In the genomic region with DNA sequence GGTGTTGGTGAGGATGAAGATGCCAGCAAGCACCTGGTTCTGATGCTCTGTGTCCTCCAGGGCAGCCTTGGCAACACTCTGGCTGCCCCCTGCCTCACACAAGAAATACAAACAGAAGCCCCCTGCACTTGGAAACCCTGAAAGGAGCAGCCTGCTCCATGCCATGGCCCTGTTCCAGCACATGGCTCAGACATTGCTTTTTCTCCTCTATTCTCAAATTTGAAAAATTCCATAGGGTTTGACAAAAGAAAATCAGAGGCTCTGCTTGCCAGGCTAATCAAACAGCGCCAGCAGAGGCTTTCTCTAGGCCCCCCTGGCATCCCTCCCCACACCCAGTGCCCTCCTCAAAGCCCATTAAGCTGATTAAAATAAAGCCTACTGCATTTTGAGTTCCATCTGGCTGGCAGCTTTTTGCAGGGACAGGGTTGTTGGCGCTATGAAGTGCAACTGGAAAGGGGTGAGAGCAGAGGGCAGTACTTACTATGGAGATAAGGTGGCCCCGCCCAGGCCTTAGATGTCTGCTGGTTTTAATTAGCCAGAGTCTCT, we compare ENCODE assay signal across 11 mouse cellular contexts.
DNase-seq lines count a peak whose midpoint lies in the region; ATAC-seq and TF ChIP-seq lines count a peak whose summit lies in the region.
"Had no signal": no experiment of that assay in that cellular context is flagged by ENCODE, and none has a peak within 500 bp of the region (broad histone marks: within the 10 kb centered on the region; RNA-seq: fewer than 3 reads in every experiment).

No protein-coding gene starts in this region.

- 63% methylated on average over 3 of the region's 3 CpGs for WGBS in forebrain, embryonic 10.5 days
- 62% methylated on average over 3 of the region's 3 CpGs for WGBS in forebrain, embryonic 11.5 days
- 15% methylated on average over 3 of the region's 3 CpGs for WGBS in heart, embryonic 11.5 days (ENCODE audit: insufficient replicate concordance)
- 33% methylated on average over 3 of the region's 3 CpGs for WGBS in limb, embryonic 14.5 days
- 71% methylated on average over 3 of the region's 3 CpGs for WGBS in intestine, postnatal 0 days

- no peak overlapping the region for H3K9ac ChIP-seq in forebrain, embryonic 11.5 days (ENCODE audit: low read length)
- peak overlapping the region; percentile 28; the same call in 1 of the 2 replicates for H3K9ac ChIP-seq in heart, embryonic 11.5 days (ENCODE audit: low read depth, low read length)
- no peak overlapping the region for H3K9ac ChIP-seq in limb, embryonic 14.5 days (ENCODE audit: low read depth, low read length, severe bottlenecking)
- H3K9ac ChIP-seq in intestine, postnatal 0 days (ENCODE audit: low read depth, low read length) = no peak overlapping the region
- H3K9ac ChIP-seq: liver, embryonic 13.5 days had no signal

- H3K4me3 ChIP-seq in forebrain, embryonic 10.5 days = no peak overlapping the region
- H3K4me3 ChIP-seq in forebrain, embryonic 11.5 days (ENCODE audit: low read depth, low read length) = no peak overlapping the region
- H3K4me3 ChIP-seq in heart, embryonic 11.5 days (ENCODE audit: low read depth, low read length) = no peak overlapping the region
- H3K4me3 ChIP-seq in limb, embryonic 14.5 days (replicated peaks; ENCODE audit: low read length) = no peak overlapping the region
- H3K4me3 ChIP-seq in intestine, postnatal 0 days (ENCODE audit: low read depth, low read length) = no peak overlapping the region
- H3K4me3 ChIP-seq: liver, embryonic 13.5 days had no signal

- no peaks in the 10 kb centered on the region for H3K27me3 ChIP-seq in forebrain, embryonic 10.5 days (ENCODE audit: poor library complexity, severe bottlenecking)
- no peaks in the 10 kb centered on the region for H3K27me3 ChIP-seq in forebrain, embryonic 11.5 days (ENCODE audit: control insufficient read depth, insufficient read depth, low read length)
- H3K27me3 ChIP-seq in heart, embryonic 11.5 days (ENCODE audit: control insufficient read depth, insufficient read depth, low read length) = no peaks in the 10 kb centered on the region
- H3K27me3 ChIP-seq in limb, embryonic 14.5 days (ENCODE audit: control insufficient read depth, insufficient read depth, low read length) = no peaks in the 10 kb centered on the region
- H3K27me3 ChIP-seq in intestine, postnatal 0 days (replicated peaks; ENCODE audit: control insufficient read depth, insufficient read depth, low read length) = no peaks in the 10 kb centered on the region
- H3K27me3 ChIP-seq: liver, embryonic 13.5 days had no signal

- ATAC-seq in forebrain, embryonic 11.5 days (replicated peaks; ENCODE audit: low FRiP score) = no peak
- ATAC-seq in heart, embryonic 11.5 days (replicated peaks; ENCODE audit: insufficient number of reproducible peaks, low FRiP score, low TSS enrichment) = peak; percentile 51; the same call in 1 of the 2 replicates
- no peak for ATAC-seq in limb, embryonic 14.5 days (ENCODE audit: low FRiP score, low read depth)
- ATAC-seq in intestine, postnatal 0 days = no peak

- H3K9me3 ChIP-seq in forebrain, embryonic 10.5 days = no peaks in the 10 kb centered on the region
- H3K9me3 ChIP-seq in forebrain, embryonic 11.5 days (ENCODE audit: control insufficient read depth, low read length) = no peaks in the 10 kb centered on the region
- H3K9me3 ChIP-seq in heart, embryonic 11.5 days (replicated peaks; ENCODE audit: control insufficient read depth, low read length) = no peaks in the 10 kb centered on the region
- no peaks in the 10 kb centered on the region for H3K9me3 ChIP-seq in limb, embryonic 14.5 days (ENCODE audit: control insufficient read depth, low read length)
- no peaks in the 10 kb centered on the region for H3K9me3 ChIP-seq in intestine, postnatal 0 days (ENCODE audit: control insufficient read depth)
- H3K9me3 ChIP-seq: liver, embryonic 13.5 days had no signal

- no peak overlapping the region for H3K4me2 ChIP-seq in forebrain, embryonic 11.5 days (ENCODE audit: low read depth, low read length, severe bottlenecking)
- peak overlapping the region; percentile 45 for H3K4me2 ChIP-seq in heart, embryonic 11.5 days
- H3K4me2 ChIP-seq in limb, embryonic 14.5 days (replicated peaks; ENCODE audit: low read depth, low read length, severe bottlenecking) = no peak overlapping the region
- H3K4me2 ChIP-seq in intestine, postnatal 0 days (replicated peaks; ENCODE audit: low read depth) = no peak overlapping the region
- H3K4me2 ChIP-seq: liver, embryonic 13.5 days had no signal

- DNase-seq in forebrain, embryonic 10.5 days (ENCODE audit: extremely low spot score, low spot score) = no peak
- DNase-seq in forebrain, embryonic 11.5 days (ENCODE audit: low spot score) = no peak
- peak; percentile 47 for DNase-seq in embryo, embryonic 10.5 days (ENCODE audit: low spot score)
- DNase-seq in limb, embryonic 14.5 days (ENCODE audit: low spot score) = peak; percentile 28
- DNase-seq in adrenal gland, adult 8-10 months = no peak
- DNase-seq in kidney, postnatal 25 days = no peak
- DNase-seq: kidney, postnatal 4 days; liver, embryonic 13.5 days; right cerebral cortex, postnatal 14 days had no signal

- H3K36me3 ChIP-seq in forebrain, embryonic 10.5 days (replicated peaks) = peaks cover 6% of the 10 kb centered on the region; the same call in 1 of the 2 replicates
- H3K36me3 ChIP-seq in forebrain, embryonic 11.5 days (ENCODE audit: control insufficient read depth, insufficient read depth, low read length) = no peaks in the 10 kb centered on the region
- H3K36me3 ChIP-seq in heart, embryonic 11.5 days (ENCODE audit: control insufficient read depth, insufficient read depth, low read length) = no peaks in the 10 kb centered on the region
- H3K36me3 ChIP-seq in limb, embryonic 14.5 days (ENCODE audit: control insufficient read depth, insufficient read depth, low read length) = no peaks in the 10 kb centered on the region; the same call in none of the 2 replicates
- H3K36me3 ChIP-seq in intestine, postnatal 0 days (ENCODE audit: control insufficient read depth, insufficient read depth) = peaks cover 4% of the 10 kb centered on the region; the same call in 1 of the 2 replicates
- H3K36me3 ChIP-seq: liver, embryonic 13.5 days had no signal

- TF ChIP-seq POLR2A in limb, embryonic 14.5 days (IDR thresholded peaks at IDR 0.05; ENCODE audit: borderline replicate concordance, extremely low read depth, insufficient read depth, insufficient read length) = no peak

- H3K4me1 ChIP-seq in forebrain, embryonic 10.5 days = peaks cover 35% of the 10 kb centered on the region
- peaks cover 4% of the 10 kb centered on the region; the same call in 1 of the 2 replicates for H3K4me1 ChIP-seq in forebrain, embryonic 11.5 days (replicated peaks; ENCODE audit: control insufficient read depth, insufficient read depth, low read length)
- peaks cover 45% of the 10 kb centered on the region for H3K4me1 ChIP-seq in heart, embryonic 11.5 days (ENCODE audit: control insufficient read depth, insufficient read depth, low read length)
- H3K4me1 ChIP-seq in limb, embryonic 14.5 days (ENCODE audit: control insufficient read depth, insufficient read depth, low read length) = peaks cover 40% of the 10 kb centered on the region
- no peaks in the 10 kb centered on the region for H3K4me1 ChIP-seq in intestine, postnatal 0 days (replicated peaks; ENCODE audit: control insufficient read depth, insufficient read depth, low read length)

- TF ChIP-seq CTCF in intestine, postnatal 0 days (IDR thresholded peaks at IDR 0.05; ENCODE audit: low read depth) = no peak

- peak overlapping the region; percentile 20; the same call in 1 of the 2 replicates for H3K27ac ChIP-seq in forebrain, embryonic 10.5 days
- H3K27ac ChIP-seq in forebrain, embryonic 11.5 days (ENCODE audit: low read depth, low read length) = no peak overlapping the region
- peak overlapping the region; percentile 58; the same call in 1 of the 2 replicates for H3K27ac ChIP-seq in heart, embryonic 11.5 days (ENCODE audit: low read depth, low read length)
- H3K27ac ChIP-seq in limb, embryonic 14.5 days (replicated peaks; ENCODE audit: low read depth, low read length) = peak overlapping the region; percentile 13; the same call in 1 of the 2 replicates
- no peak overlapping the region for H3K27ac ChIP-seq in intestine, postnatal 0 days (ENCODE audit: low read depth, low read length)
- H3K27ac ChIP-seq: liver, embryonic 13.5 days had no signal

Comparison
In these comparisons a context has a peak if more than half of its experiments do, and no peak if none do; other contexts are left out.
1. H3K27ac ChIP-seq: peak in forebrain, embryonic 10.5 days (single experiment), heart, embryonic 11.5 days (single experiment) and limb, embryonic 14.5 days (single experiment); none in forebrain, embryonic 11.5 days (single experiment) and intestine, postnatal 0 days (single experiment).
2. DNase-seq: peak in embryo, embryonic 10.5 days (single experiment) and limb, embryonic 14.5 days (single experiment); none in forebrain, embryonic 10.5 days (single experiment), forebrain, embryonic 11.5 days (single experiment), adrenal gland, adult 8-10 months (single experiment) and kidney, postnatal 25 days (0 of 2).